Mouse (Mus musculus) thymus, postnatal 4 days (tissue): ENCODE data around the gene Add1.

ENCODE experiments used
- DNase-seq: peaks from one replicate; pipeline ENCODE4 v3.0.0; 2021

Add1 gene

DNA sequence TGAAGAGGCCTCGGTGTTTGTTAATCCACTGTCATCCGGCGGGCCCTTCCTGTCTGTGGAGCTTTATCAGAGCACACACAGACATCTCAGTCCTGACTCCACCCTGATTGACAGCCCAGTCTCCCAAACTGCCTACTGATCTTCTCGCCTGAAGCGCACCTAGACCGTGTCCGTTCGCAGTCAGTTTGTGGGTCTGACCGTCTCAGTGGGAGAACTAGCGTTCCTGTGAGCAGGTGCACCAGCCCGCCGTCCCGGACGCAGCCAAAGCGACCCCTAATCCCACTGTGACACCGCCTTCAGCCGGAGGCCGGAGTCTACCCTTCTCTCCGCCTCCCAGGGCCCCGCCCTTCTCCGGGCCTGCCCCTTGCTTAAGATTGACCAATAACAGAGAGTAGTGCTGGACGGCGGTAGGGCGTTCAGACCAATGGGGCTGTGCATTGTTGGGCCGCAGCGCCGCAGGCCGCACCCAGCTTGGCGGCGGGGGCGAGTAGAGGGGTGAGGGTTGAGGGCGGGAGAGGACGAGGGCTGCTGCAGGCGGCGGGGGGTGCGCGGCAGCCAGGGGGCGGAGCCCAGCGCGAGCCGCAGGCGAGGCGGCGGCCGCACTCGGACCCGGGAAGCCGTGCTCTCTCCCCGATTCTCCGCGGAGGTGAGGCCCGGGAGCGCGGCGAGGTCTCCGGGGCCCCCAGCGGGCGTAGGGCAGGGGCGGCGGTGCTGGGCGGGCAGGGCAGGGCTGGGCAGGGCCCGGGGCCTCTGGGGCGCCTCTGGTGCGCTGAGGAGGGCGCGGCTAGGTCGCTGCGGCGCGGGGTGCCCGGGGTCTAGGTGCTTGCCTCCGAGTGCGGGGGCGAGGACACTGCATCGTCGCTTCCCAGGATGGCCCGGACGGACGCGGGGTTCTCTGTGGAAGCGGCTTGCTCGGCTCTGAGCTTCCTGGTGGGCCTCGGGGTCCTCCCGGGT is at the start of gene Add1:
Gene Add1 (plus strand): TSS at position 397 of the 954 bp plus-strand sequence.
- peak; percentile 95 for DNase-seq

- DNase-seq: peak; percentile 40
Measured at GRCm38 (mm10) chr5:34523958-34524485, 49.4 kb upstream of the Add1 start.

GRCm38 (mm10) chr5:34524511-34524910 is 49.0 kb upstream of the Add1 start:
- DNase-seq: peak; percentile 11

DNA sequence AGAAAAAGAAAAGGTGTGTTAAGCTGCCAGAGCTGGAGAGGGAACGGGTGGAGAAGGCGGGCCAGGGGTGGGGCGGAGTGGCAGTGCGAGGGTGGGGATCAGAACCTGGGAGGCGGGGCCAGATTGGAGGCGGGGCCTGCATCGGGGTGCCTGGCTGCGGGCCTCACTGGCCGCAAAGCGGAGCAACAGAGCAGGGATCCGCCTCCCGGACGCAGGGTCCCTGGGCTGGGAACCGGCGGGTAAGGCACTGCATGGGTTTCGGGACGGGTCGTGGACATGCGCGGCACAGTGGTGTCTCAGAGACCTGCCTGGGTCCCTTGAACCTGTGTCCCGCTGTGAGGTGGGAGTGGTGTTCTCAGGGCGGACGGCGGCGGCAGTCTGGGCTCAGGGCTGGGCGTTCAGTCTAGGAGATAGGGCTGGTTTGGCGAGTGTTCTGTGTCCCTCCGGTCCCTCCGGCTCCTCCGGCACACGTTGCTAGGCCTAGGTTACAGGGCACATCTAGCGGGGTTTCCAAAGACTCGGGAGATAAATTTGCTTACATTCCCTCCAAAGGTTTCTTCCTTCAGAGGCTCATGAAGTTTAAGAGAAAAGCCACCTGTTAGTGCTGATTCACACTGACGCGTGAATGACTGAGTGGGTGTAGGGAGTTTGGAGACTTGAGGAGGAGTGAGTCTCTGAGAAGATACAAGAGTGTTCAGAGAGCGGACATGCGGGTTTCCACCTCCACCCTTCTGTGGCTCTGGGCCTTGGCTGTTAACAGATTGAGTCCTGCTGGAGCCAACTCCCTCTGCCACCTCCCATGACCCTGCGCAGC is 47.6 kb upstream of the Add1 start, which contains the start of gene Sh3bp2:
Gene Sh3bp2 (plus strand): TSS at position 176 of the 814 bp plus-strand sequence.
- DNase-seq: peak; percentile 99

GRCm38 (mm10) chr5:34526477-34526775 is 47.0 kb upstream of the Add1 start:
- DNase-seq: no peak

GRCm38 (mm10) chr5:34527352-34527751 is 46.1 kb upstream of the Add1 start:
- DNase-seq: no peak

GRCm38 (mm10) chr5:34528724-34529123 is 44.7 kb upstream of the Add1 start:
- DNase-seq: no peak

- no peak for DNase-seq
Measured at GRCm38 (mm10) chr5:34530116-34530515, 43.3 kb upstream of the Add1 start.

GRCm38 (mm10) chr5:34530687-34531086 is 42.8 kb upstream of the Add1 start:
- DNase-seq: no peak

GRCm38 (mm10) chr5:34533066-34533465 is 40.4 kb upstream of the Add1 start:
- DNase-seq: no peak

DNA sequence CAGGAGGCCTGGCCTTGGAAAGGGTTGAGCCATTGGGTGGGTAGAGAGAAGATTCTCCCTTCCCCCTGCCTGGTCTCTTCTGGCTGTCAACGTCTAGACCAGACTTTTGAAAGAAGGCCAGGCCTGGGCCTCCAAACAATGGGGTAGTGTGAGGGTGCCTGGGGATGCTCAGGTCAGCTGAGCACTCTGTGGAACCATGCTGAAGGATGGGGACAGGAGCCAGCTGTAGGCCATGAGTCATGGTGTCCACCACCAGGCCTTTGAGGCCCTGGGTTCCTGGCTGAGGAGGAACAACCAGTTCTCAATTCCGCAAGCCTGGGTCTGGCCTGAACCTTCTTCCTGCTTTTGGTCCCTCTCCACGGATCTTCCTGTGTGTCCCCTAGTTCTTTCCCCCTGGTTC is 39.6 kb upstream of the Add1 start:
- no peak for DNase-seq

DNA sequence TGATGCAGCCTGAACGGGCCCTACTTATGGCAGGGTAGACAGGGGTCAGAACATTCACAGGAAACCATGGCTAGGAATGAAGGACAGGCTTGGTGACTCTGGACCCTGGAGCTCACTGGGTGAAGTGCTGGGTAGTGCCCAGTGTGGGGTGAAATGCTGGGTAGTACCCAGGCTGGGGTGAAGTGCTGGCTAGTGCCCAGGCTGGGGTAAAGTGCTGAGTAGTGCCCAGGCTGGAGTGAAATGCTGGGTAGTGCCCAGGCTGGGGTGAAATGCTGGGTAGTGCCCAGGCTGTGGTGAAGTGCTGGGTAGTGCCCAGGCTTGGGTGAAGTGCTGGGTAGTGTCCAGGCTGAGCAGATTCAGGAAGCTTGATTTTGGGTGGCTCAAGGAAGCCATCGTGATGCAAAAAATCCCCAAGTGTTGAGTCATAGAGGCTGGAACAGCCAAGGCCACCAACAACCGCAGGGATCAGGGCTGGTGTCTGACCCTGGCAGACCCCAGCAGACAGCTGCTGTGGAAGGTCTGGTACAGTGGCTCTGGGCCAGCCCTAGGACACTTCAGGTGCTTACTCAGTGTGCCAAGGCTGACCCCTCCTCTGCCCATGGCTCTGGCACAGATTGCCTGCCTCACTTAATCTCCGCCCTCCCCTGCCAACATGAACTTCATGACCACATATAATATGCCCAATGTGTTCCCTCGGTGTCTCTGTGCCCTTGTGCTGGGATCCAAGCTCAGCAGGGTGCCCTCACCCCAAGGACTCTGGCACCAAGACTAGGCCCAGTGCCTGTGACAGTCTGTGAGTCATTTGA is 38.5 kb upstream of the Add1 start:
- no peak for DNase-seq

- no peak for DNase-seq
Measured at GRCm38 (mm10) chr5:34535831-34536230, 37.6 kb upstream of the Add1 start.

DNA sequence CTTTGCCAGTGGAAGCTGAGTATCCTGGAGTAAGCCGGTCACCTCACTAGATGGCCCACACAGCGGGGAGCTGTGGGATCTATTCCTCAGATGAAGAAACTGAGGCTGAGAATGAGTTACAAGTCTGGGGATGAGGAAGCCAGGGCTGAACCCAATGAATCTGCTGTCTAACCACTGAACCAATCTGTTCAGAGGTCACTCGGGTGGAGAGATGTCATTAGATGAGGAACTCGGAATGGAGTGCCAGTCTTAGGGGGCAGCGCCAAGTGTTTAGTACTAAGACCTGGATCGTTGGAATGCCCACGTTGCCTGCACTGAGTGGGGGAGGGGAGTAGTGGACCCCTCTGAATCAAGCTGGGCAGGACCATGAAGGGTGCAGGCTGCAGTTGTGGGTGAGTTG is 35.4 kb upstream of the Add1 start:
- DNase-seq: no peak

DNA sequence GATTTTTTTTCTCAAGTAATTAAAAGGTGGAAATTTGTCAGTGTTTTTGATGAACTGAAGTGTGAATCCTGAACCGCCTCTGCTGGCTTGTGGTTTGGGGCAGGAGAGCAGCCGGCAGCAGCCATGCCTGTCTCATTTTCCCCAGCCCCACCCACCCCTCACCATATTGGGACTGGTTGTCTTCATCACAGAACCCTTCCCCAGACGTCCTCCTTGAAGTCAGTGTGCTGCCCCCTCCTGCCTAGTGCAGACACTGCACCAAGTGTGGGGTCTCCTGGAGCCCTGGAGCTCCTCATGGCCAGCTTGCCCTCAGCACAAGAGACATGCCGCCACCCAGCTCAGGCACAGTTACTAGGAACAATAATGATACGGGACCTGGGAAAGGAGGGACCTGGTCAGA is 34.9 kb upstream of the Add1 start:
- peak; percentile 87 for DNase-seq

GRCm38 (mm10) chr5:34539121-34539520 is 34.3 kb upstream of the Add1 start:
- no peak for DNase-seq

DNA sequence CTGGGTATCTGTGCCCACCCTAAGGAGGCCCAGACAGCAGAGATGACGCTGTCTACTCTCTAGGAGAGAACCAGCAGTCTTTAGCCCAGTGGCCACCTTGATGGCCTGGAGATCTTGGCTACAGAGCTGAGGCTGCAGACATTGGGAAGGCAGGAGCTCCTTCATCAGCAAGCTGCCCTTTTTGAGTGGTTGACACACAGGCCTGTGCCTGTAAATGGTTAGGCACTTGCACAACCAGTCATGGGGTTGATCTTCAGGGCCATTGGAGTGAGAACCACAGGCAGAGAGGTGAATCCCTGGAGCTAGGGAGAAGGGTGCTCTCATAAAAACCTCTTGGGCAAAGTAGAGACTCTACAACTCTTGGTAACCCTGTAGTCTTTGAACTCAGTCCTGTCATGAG is 31.3 kb upstream of the Add1 start:
- DNase-seq: no peak

DNA sequence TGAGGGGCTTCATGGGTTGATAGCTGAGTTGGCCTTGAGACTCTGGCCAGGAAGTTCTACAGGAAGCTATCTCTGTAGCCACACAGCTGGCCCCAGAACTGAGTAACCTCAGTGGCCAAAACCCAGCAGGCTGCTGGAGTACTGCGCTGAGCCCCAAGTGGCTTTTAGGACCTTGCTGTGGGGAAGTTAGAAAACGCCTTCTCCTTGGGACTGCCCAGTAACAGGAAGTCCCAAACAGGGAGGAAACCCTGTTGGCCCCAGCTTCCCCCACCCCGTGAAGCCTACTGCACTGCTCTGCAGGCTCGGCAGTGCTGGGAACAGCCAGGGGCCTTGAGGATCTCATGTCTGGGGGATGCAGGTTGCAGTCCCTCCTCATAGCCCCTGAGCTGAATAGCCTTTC is 30.4 kb upstream of the Add1 start:
- DNase-seq: peak; percentile 29

- peak; percentile 52 for DNase-seq
Measured at GRCm38 (mm10) chr5:34547410-34547809, 26.1 kb upstream of the Add1 start.

- DNase-seq: no peak
Measured at GRCm38 (mm10) chr5:34549135-34549482, 24.4 kb upstream of the Add1 start.

- peak; percentile 66 for DNase-seq
Measured at GRCm38 (mm10) chr5:34549483-34550221, 23.8 kb upstream of the Add1 start.

GRCm38 (mm10) chr5:34550251-34550650 is 23.2 kb upstream of the Add1 start:
- DNase-seq: no peak
